Mouse (Mus musculus): ENCODE measurements at regions not wholly inside any gene's neighbourhood (a gene's known extent, or its start where the extent isn't known, plus 50 kb on each side); places are given as distances from the start of the nearest gene placed in this dataset.

GRCm38 (mm10) chr17:75696729-75697103 lies 145.0 kb upstream of the Fam98a start:
- Histone ChIP-seq H3K4me3 (ENCODE audit: low read depth, low read length) (no peak overlapping the region), H3K27ac (ENCODE audit: insufficient read depth, low read depth, low read length) (no peak overlapping the region)
- WGBS, result 70% methylated on average over 3 of the region's 3 CpGs

GRCm38 (mm10) chr17:75696103-75696728 lies 144.5 kb upstream of the Fam98a start:
- TF ChIP-seq CTCF (IDR thresholded peaks at IDR 0.05; ENCODE audit: extremely low read depth, insufficient read length, insufficient replicate concordance, low read depth, low read length), result no peak
- no peak for TF ChIP-seq POLR2A (IDR thresholded peaks at IDR 0.05; ENCODE audit: low read depth, low read length)
- no peak overlapping the region for H3K4me3 ChIP-seq (ENCODE audit: low read depth, low read length)
- 67% methylated on average over 5 of the region's 5 CpGs for WGBS
- H3K36me3 ChIP-seq (ENCODE audit: control insufficient read depth, insufficient read depth, low read length), result no peaks in the 10 kb centered on the region
- H3K4me1 ChIP-seq (ENCODE audit: control insufficient read depth, insufficient read depth, insufficient read length, low read length), result no peaks in the 10 kb centered on the region
- no peaks in the 10 kb centered on the region for H3K27me3 ChIP-seq (ENCODE audit: control insufficient read depth, insufficient read depth, low read length)
- H3K27ac ChIP-seq (ENCODE audit: insufficient read depth, low read depth, low read length), result no peak overlapping the region

More at GRCm38 (mm10) chr17:75696729-75697103, 145.0 kb upstream of the Fam98a start:
- no peaks in the 10 kb centered on the region for H3K36me3 ChIP-seq (ENCODE audit: control insufficient read depth, insufficient read depth, low read length)
- no peaks in the 10 kb centered on the region for H3K4me1 ChIP-seq (ENCODE audit: control insufficient read depth, insufficient read depth, insufficient read length, low read length)
- TF ChIP-seq POLR2A (IDR thresholded peaks at IDR 0.05; ENCODE audit: low read depth, low read length), result no peak
- no peaks in the 10 kb centered on the region for H3K27me3 ChIP-seq (ENCODE audit: control insufficient read depth, insufficient read depth, low read length)

GRCm38 (mm10) chr17:75685927-75686326 lies 134.2 kb upstream of the Fam98a start:
- Histone ChIP-seq H3K27ac (ENCODE audit: insufficient read depth, low read depth, low read length) (no peak overlapping the region), H3K4me3 (ENCODE audit: low read depth, low read length) (no peak overlapping the region), H3K4me1 (ENCODE audit: control insufficient read depth, insufficient read depth, insufficient read length, low read length) (no peaks in the 10 kb centered on the region), H3K27me3 (ENCODE audit: control insufficient read depth, insufficient read depth, low read length) (no peaks in the 10 kb centered on the region), H3K36me3 (ENCODE audit: control insufficient read depth, insufficient read depth, low read length) (no peaks in the 10 kb centered on the region)
- TF ChIP-seq POLR2A (IDR thresholded peaks at IDR 0.05; ENCODE audit: low read depth, low read length) (no peak), CTCF (IDR thresholded peaks at IDR 0.05; ENCODE audit: extremely low read depth, insufficient read length, insufficient replicate concordance, low read depth, low read length) (no peak)

- Histone ChIP-seq H3K36me3 (ENCODE audit: control insufficient read depth, insufficient read depth, low read length) (no peaks in the 10 kb centered on the region), H3K27ac (ENCODE audit: insufficient read depth, low read depth, low read length) (no peak overlapping the region), H3K4me3 (ENCODE audit: low read depth, low read length) (no peak overlapping the region), H3K4me1 (ENCODE audit: control insufficient read depth, insufficient read depth, insufficient read length, low read length) (no peaks in the 10 kb centered on the region), H3K27me3 (ENCODE audit: control insufficient read depth, insufficient read depth, low read length) (no peaks in the 10 kb centered on the region)
- TF ChIP-seq POLR2A (IDR thresholded peaks at IDR 0.05; ENCODE audit: low read depth, low read length) (no peak), CTCF (IDR thresholded peaks at IDR 0.05; ENCODE audit: extremely low read depth, insufficient read length, insufficient replicate concordance, low read depth, low read length) (no peak)
- WGBS, result 89% methylated on average over 11 of the region's 11 CpGs
Measured at GRCm38 (mm10) chr17:75646982-75647381, 95.2 kb upstream of the Fam98a start.

DNA sequence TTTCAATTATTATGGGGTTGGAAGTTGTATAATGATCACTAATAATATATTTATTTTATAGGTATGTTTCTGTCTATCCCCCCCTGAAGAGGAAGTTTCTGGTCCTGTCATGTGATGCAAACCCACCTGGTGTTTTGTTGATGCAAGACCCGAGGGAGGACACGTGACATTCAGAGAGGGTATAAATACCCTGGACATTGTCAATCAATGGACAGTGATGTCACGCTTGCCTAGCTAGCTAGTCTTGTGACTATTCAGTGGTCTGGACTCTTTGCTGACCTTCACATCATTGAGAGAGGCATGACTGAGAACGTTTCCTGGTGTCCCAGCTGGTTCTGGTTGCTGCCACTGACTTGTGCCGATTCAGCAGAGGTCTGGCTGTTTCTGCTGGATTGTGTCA lies 93.0 kb upstream of the Fam98a start:
- no peak overlapping the region for H3K4me3 ChIP-seq (ENCODE audit: low read depth, low read length)
- WGBS, result 75% methylated on average over 5 of the region's 5 CpGs
- TF ChIP-seq POLR2A (IDR thresholded peaks at IDR 0.05; ENCODE audit: low read depth, low read length), result no peak
- no peak for TF ChIP-seq CTCF (IDR thresholded peaks at IDR 0.05; ENCODE audit: extremely low read depth, insufficient read length, insufficient replicate concordance, low read depth, low read length)

DNA sequence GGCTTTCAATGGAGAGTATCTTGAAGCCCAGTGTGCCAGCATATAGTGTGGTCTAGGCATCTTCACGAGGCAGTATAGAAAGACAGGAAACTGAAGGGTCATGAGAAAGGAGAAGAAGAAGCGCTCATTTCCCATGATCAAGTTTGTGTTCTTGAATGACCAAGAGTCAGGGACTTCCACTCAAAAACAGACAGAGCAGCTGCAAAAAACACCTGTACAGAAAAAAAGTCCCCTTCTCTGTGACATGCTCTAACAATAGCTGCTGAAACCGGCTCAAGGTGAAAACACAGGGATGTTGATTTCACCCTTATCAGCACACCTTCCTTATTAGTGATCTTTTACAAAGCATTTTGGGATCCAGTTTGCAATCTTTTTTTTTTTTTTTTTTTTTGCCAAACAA lies 90.6 kb upstream of the Fam98a start:
- Histone ChIP-seq H3K4me1 (ENCODE audit: control insufficient read depth, insufficient read depth, insufficient read length, low read length) (no peaks in the 10 kb centered on the region), H3K36me3 (ENCODE audit: control insufficient read depth, insufficient read depth, low read length) (no peaks in the 10 kb centered on the region), H3K27ac (ENCODE audit: insufficient read depth, low read depth, low read length) (no peak overlapping the region), H3K4me3 (ENCODE audit: low read depth, low read length) (no peak overlapping the region), H3K27me3 (ENCODE audit: control insufficient read depth, insufficient read depth, low read length) (no peaks in the 10 kb centered on the region)
- TF ChIP-seq POLR2A (IDR thresholded peaks at IDR 0.05; ENCODE audit: low read depth, low read length) (no peak), CTCF (IDR thresholded peaks at IDR 0.05; ENCODE audit: extremely low read depth, insufficient read length, insufficient replicate concordance, low read depth, low read length) (no peak)
- WGBS, result 43% methylated on average over 3 of the region's 3 CpGs

More for the DNA sequence above, 93.0 kb upstream of the Fam98a start:
- Histone ChIP-seq H3K4me1 (ENCODE audit: control insufficient read depth, insufficient read depth, insufficient read length, low read length) (no peaks in the 10 kb centered on the region), H3K36me3 (ENCODE audit: control insufficient read depth, insufficient read depth, low read length) (no peaks in the 10 kb centered on the region), H3K27me3 (ENCODE audit: control insufficient read depth, insufficient read depth, low read length) (no peaks in the 10 kb centered on the region), H3K27ac (ENCODE audit: insufficient read depth, low read depth, low read length) (no peak overlapping the region)

DNA sequence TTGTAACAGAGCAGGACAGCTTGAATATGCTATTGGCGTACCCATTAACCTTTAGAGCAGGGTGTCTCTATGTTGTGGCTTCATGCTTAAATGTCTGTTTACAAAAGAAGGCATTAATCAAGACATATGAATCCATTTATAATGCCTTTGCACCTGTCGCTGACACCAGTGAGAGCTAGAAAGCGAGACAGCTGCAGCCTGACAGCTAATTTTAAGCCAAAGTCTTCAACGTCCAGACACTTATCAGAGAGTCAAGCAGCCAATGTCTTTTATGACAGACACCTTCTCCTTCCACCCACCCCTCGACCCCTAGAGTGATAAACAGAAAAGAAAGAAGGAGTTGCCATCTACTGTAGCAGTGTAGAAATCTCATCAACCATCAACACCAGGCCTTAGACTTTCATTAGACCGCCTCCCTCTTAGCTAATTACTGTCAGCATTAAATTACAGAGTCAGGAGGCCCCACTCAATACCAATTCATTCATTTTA lies 89.3 kb upstream of the Fam98a start:
- H3K36me3 ChIP-seq (ENCODE audit: control insufficient read depth, insufficient read depth, low read length), result no peaks in the 10 kb centered on the region
- H3K4me1 ChIP-seq (ENCODE audit: control insufficient read depth, insufficient read depth, insufficient read length, low read length), result no peaks in the 10 kb centered on the region
- WGBS, result 54% methylated on average over 6 of the region's 6 CpGs
- no peaks in the 10 kb centered on the region for H3K27me3 ChIP-seq (ENCODE audit: control insufficient read depth, insufficient read depth, low read length)
- H3K4me3 ChIP-seq (ENCODE audit: low read depth, low read length), result no peak overlapping the region
- no peak overlapping the region for H3K27ac ChIP-seq (ENCODE audit: insufficient read depth, low read depth, low read length)
- TF ChIP-seq CTCF (IDR thresholded peaks at IDR 0.05; ENCODE audit: extremely low read depth, insufficient read length, insufficient replicate concordance, low read depth, low read length) (no peak), POLR2A (IDR thresholded peaks at IDR 0.05; ENCODE audit: low read depth, low read length) (no peak)

Measured in small intestine, adult 2 months (tissue).